Mouse (Mus musculus) testis, adult 10 weeks (tissue): ENCODE data around the gene Nphs1. TPM values are rescaled to one million over a fixed set of nuclear protein-coding genes. Genes with fewer than 3 reads are reported as not detected.

Experiments used
- polyA plus RNA-seq: library from polyadenylated mRNA; stranded (reverse); fragments of 350-450 nt; fragmentation: Illumina TruSeq; extraction: RNeasy Lipid Tissue Mini Kit (QIAGEN cat#74804); gene quantifications from one replicate; pipeline ENCODE4 v1.2.3, GENCODE M21; 2014; ENCODE audit warnings: low read depth, low replicate concordance

Gene Nphs1
- 0.07 TPM for polyA plus RNA-seq

DNA sequence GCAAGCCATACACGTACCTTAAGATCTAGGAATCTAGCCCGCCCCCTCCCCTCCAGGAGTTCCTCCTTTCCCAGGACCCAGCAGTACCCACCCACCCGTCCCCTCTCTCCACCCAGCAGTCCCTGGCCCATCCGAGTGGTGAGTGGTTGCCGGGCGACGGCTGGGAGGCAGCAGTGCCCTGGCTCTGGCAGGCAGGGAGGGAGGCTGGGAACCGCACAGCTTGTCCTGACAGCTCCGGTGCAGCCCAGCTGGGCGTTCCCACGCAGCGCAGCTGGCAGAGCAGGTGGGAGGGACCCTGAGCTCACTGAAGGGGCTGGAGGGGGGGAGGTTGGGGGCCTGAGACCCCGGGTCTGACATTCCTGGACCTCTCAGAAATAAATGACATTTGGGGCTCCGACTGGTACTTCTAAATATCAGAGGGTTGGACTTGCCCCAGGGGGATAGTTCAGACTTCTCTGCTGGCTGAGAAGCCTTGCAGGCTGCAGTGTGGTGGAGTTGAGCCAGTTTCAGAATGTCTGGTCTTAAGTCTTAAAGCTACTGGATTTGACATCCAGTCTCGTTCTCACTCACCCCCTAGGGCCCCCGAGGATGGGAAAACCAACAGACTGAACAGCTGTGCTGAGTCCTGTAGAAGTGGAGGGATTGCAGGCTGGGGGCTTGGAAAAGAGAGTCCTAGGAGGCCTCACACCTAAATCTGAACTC is at the start of gene Nphs1, which contains the start of gene Kirrel2:
TSS of gene Nphs1 (plus strand) at position 687 of the 702 bp plus-strand sequence.
TSS of gene Kirrel2 (minus strand) at position 62 of the 702 bp plus-strand sequence.

DNA sequence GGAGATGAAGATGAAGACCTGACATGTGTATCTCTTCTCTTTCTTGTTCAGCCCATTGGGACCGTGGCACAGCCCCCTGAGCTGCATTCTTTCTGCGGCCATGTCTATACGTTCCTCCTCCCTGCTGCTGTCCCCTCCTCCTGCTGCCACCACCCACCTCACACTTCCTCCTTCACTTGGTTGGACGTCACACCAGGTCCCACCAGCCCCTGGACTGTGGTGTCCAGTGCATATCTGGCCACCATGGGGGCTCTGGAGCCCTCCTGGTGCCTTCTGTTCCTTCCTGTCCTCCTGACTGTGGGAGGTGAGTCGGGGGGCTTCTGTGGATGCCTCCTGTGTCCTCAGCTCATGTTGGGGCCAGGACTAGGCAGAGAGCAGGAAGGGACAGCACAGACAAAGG is 44.5 kb upstream of the Nphs1 start, which contains the start of gene Tyrobp:
TSS of gene Tyrobp (plus strand) at position 165 of the 400 bp plus-strand sequence.

GRCm38 (mm10) chr7:30419561-30420499 is 38.3 kb upstream of the Nphs1 start, which contains the start of gene Hcst:
Hcst (minus strand) TSS chr7:30419854.

DNA sequence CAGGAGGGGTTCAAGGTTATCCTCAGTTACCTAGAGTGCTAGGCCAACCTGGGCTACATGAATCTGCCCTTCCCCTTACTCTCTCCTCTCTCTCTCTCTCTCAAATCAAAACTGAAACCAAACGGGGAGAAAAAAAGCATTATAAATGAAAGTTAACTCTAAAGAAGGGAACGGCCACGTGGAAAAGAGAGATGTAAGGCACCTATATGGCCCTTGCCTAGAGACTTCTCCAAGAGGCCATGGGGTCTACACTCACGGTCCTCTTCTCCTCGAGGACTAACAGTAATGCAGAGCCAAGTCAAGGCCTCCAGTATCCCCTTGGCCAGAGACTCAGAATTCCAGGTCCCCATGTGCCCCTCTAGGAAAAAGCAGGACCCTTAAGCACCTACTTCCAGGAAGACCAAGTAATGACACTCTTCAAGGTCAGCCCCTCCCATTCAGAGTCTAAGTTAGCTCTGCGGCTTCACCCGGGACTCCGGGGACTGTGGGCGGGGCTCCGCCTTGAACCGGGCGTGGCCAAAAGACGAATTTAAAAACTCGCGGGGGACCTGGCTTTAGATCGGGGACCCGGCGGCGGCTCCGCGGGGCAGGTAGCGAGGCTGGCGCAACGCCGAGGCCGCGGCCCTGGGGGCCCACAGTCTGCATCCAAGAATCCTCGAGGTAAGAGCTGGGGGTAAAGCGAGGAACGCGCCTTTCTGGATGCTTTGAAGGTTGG is 36.8 kb upstream of the Nphs1 start, which contains the start of gene Nfkbid:
TSS of gene Nfkbid (plus strand) at position 558 of the 715 bp plus-strand sequence.

GRCm38 (mm10) chr7:30444971-30445751 is 13.0 kb upstream of the Nphs1 start, which contains the start of gene Aplp1:
Aplp1 (minus strand) TSS chr7:30445535.

GRCm38 (mm10) chr7:30493401-30493931 is 35.4 kb downstream of the Nphs1 start, which contains the start of gene Prodh2:
Prodh2 (plus strand) TSS chr7:30493622.

GRCm38 (mm10) chr7:30534633-30535577 is 76.8 kb downstream of the Nphs1 start, which contains the start of gene Arhgap33:
Arhgap33 (minus strand) TSS chr7:30535060.

Other genes starting within 250 kb of the Nphs1 start
- gene Polr2i, start 226.4 kb upstream of the Nphs1 start, polyA plus RNA-seq: 3.9 TPM
- gene Tbcb, start 226.0 kb upstream of the Nphs1 start, polyA plus RNA-seq: 8.5 TPM
- not detected for gene Ovol3, start 222.6 kb upstream of the Nphs1 start, polyA plus RNA-seq
- 0.63 TPM for gene Thap8, start 178.2 kb upstream of the Nphs1 start, polyA plus RNA-seq
- gene Wdr62, start 177.9 kb upstream of the Nphs1 start, polyA plus RNA-seq: 22.5 TPM
- gene Clip3, start 166.6 kb upstream of the Nphs1 start, polyA plus RNA-seq: 9.1 TPM
- gene Alkbh6, start 149.6 kb upstream of the Nphs1 start, polyA plus RNA-seq: 1.8 TPM
- gene Syne4, start 143.5 kb upstream of the Nphs1 start, polyA plus RNA-seq: 0.78 TPM
- 0.57 TPM for gene E130208F15Rik, start 136.6 kb upstream of the Nphs1 start, polyA plus RNA-seq
- 2.2 TPM for gene Sdhaf1, start 134.4 kb upstream of the Nphs1 start, polyA plus RNA-seq
- not detected for gene Lrfn3, start 95.5 kb upstream of the Nphs1 start, polyA plus RNA-seq
- not detected for gene Tyrobp, start 44.6 kb upstream of the Nphs1 start, polyA plus RNA-seq
- gene Hcst, start 38.5 kb upstream of the Nphs1 start, polyA plus RNA-seq: not detected
- 0.10 TPM for gene Nfkbid, start 36.6 kb upstream of the Nphs1 start, polyA plus RNA-seq
- gene Aplp1, start 12.8 kb upstream of the Nphs1 start, polyA plus RNA-seq: 1.3 TPM
- gene Kirrel2, start 625 bp upstream of the Nphs1 start, polyA plus RNA-seq: not detected
- gene Prodh2, start 35.3 kb downstream of the Nphs1 start, polyA plus RNA-seq: not detected
- 4.2 TPM for gene Arhgap33, start 76.7 kb downstream of the Nphs1 start, polyA plus RNA-seq
- gene Hspb6, start 93.9 kb downstream of the Nphs1 start, polyA plus RNA-seq: 35.8 TPM
- 5.3 TPM for gene Proser3, start 94.0 kb downstream of the Nphs1 start, polyA plus RNA-seq
- 9.7 TPM for gene Lin37, start 101.5 kb downstream of the Nphs1 start, polyA plus RNA-seq
- 13.3 TPM for gene U2af1l4, start 105.0 kb downstream of the Nphs1 start, polyA plus RNA-seq
- 0.97 TPM for gene Gm49396, start 105.0 kb downstream of the Nphs1 start, polyA plus RNA-seq
- gene Psenen, start 105.3 kb downstream of the Nphs1 start, polyA plus RNA-seq: 22.6 TPM
- gene Igflr1, start 107.1 kb downstream of the Nphs1 start, polyA plus RNA-seq: not detected
- 7.6 TPM for gene Kmt2b, start 130.4 kb downstream of the Nphs1 start, polyA plus RNA-seq
- gene Zbtb32, start 140.6 kb downstream of the Nphs1 start, polyA plus RNA-seq: 21.3 TPM
- gene Upk1a, start 154.5 kb downstream of the Nphs1 start, polyA plus RNA-seq: not detected
- gene Cox6b1, start 167.8 kb downstream of the Nphs1 start, polyA plus RNA-seq: 113 TPM
- gene Etv2, start 177.5 kb downstream of the Nphs1 start, polyA plus RNA-seq: not detected
- 0.29 TPM for gene Rbm42, start 192.0 kb downstream of the Nphs1 start, polyA plus RNA-seq
- gene Haus5, start 206.7 kb downstream of the Nphs1 start, polyA plus RNA-seq: 7.4 TPM
- 380 TPM for gene Pmis2, start 213.3 kb downstream of the Nphs1 start, polyA plus RNA-seq
- 6.8 TPM for gene 2200002J24Rik, start 240.6 kb downstream of the Nphs1 start, polyA plus RNA-seq